In the genomic region with DNA sequence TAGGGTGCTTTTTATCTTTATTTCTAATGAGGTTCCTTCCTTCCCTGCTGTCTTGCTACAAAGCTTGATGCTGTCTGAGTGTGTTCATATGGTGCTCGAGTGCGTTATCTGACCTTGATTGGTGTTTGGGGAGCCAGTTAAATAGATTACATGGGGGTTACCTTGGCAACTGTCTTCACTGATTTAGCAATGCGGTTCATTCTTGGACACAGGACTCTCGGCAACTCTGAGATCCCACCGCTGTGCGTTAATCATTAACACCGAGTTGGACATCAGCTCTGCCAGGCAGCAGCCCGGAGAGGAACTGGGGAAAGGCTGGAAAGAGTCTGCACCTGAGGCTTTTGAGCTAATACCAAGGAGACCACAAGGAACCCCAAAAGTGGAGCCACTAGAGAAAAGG, we compare ENCODE assay signal across 8 mouse cellular contexts.
DNase-seq lines count a peak whose midpoint lies in the region; ATAC-seq and TF ChIP-seq lines count a peak whose summit lies in the region.
"Had no signal": no experiment of that assay in that cellular context is flagged by ENCODE, and none has a peak within 500 bp of the region (broad histone marks: within the 10 kb centered on the region; RNA-seq: fewer than 3 reads in every experiment).

No protein-coding gene starts in this region.

- H3K9me3 ChIP-seq in midbrain, embryonic 11.5 days (ENCODE audit: control insufficient read depth, low read length): no peaks in the 10 kb centered on the region

- H3K4me3 ChIP-seq in kidney, adult 2 months (ENCODE audit: insufficient read depth, low read depth, low read length): no peak overlapping the region
- no peak overlapping the region for H3K4me3 ChIP-seq in midbrain, embryonic 11.5 days (ENCODE audit: low read depth, low read length)
- H3K4me3 ChIP-seq: heart, adult 2 months had no signal

- peak; percentile 69 for ATAC-seq in Patski
- peak; percentile 71; the same call in 1 of the 2 replicates for ATAC-seq in midbrain, embryonic 11.5 days (ENCODE audit: low FRiP score)

- H3K36me3 ChIP-seq in kidney, adult 2 months (ENCODE audit: control insufficient read depth, insufficient read depth, low read length): no peaks in the 10 kb centered on the region
- no peaks in the 10 kb centered on the region for H3K36me3 ChIP-seq in midbrain, embryonic 11.5 days (ENCODE audit: control insufficient read depth, insufficient read depth, low read length)

- H3K9ac ChIP-seq in midbrain, embryonic 11.5 days (ENCODE audit: low read length): no peak overlapping the region

- 35% methylated on average over 8 of the region's 8 CpGs for WGBS in kidney, adult 2 months
- WGBS in midbrain, embryonic 11.5 days: 42% methylated on average over 8 of the region's 8 CpGs

- CTCF ChIA-PET in Patski (lab: Charles Lee): no interaction called here

- no peak overlapping the region for H3K4me2 ChIP-seq in midbrain, embryonic 11.5 days

- H3K4me1 ChIP-seq in kidney, adult 2 months (ENCODE audit: control insufficient read depth, insufficient read depth, low read length): no peaks in the 10 kb centered on the region
- H3K4me1 ChIP-seq in midbrain, embryonic 11.5 days (ENCODE audit: control insufficient read depth, insufficient read depth, low read length): no peaks in the 10 kb centered on the region

- no peak for TF ChIP-seq POLR2A in kidney, adult 2 months (IDR thresholded peaks at IDR 0.05; ENCODE audit: low read depth, low read length)

- POLR2A ChIA-PET in Patski (lab: Charles Lee): no interaction called here

- in situ Hi-C loops in Patski (cut with MboI; ENCODE audit: low pct_unique_long_range_greater_than_20kb): no loop called here

- peaks cover 5% of the 10 kb centered on the region for H3K27me3 ChIP-seq in Patski
- H3K27me3 ChIP-seq in kidney, adult 2 months (replicated peaks; ENCODE audit: control insufficient read depth, insufficient read depth, low read length): no peaks in the 10 kb centered on the region
- no peaks in the 10 kb centered on the region for H3K27me3 ChIP-seq in midbrain, embryonic 11.5 days (ENCODE audit: control insufficient read depth, insufficient read depth, low read length)

- DNase-seq in Patski (ENCODE audit: low read depth, low spot score): peak; percentile 42
- DNase-seq in embryo, embryonic 11 days: peak; percentile 32
- DNase-seq in kidney, adult 2 months: peak; percentile 37
- DNase-seq in midbrain, embryonic 11.5 days (ENCODE audit: low spot score, missing footprints): peak; percentile 79
- no peak for DNase-seq in spleen, postnatal 14 days (ENCODE audit: low spot score in 2 of 2)
- DNase-seq in frontal cortex, postnatal 10 days (ENCODE audit: low spot score in 2 of 2): no peak
- no peak for DNase-seq in right cerebral cortex, adult 2 months (ENCODE audit: low spot score in 2 of 2)
- DNase-seq: heart, adult 2 months had no signal

- H3K27ac ChIP-seq in kidney, adult 2 months (ENCODE audit: insufficient read depth, low read depth, low read length): no peak overlapping the region
- H3K27ac ChIP-seq in midbrain, embryonic 11.5 days (ENCODE audit: low read depth, low read length): no peak overlapping the region; the same call in 1 of the 2 replicates
- H3K27ac ChIP-seq: heart, adult 2 months had no signal

- no peak for TF ChIP-seq CTCF in Patski (IDR thresholded peaks at IDR 0.05)
- no peak for TF ChIP-seq CTCF in kidney, adult 2 months (conservative IDR thresholded peaks at IDR 0.05; ENCODE audit: insufficient read depth, insufficient read length, low read depth, low read length)

Comparison
In these comparisons a context has a peak if more than half of its experiments do, and no peak if none do; other contexts are left out.
1. DNase-seq: peak in Patski (single experiment), embryo, embryonic 11 days (single experiment), kidney, adult 2 months (single experiment) and midbrain, embryonic 11.5 days (single experiment); none in spleen, postnatal 14 days (0 of 2), frontal cortex, postnatal 10 days (0 of 2) and right cerebral cortex, adult 2 months (0 of 2).